Mouse (Mus musculus) c-Kit-positive CD71-negative TER-119-negative erythroid progenitor cells, embryonic 14.5 days (primary cell): ENCODE measurements around the gene Smarcal1.

Experiments used
- DNase-seq: peaks from one replicate; pipeline ENCODE4 v3.0.0-alpha.2; 2013; ENCODE audit warnings: low read depth

The Smarcal1 gene

GRCm38 (mm10) chr1:72582947-72583731 lies at the start of gene Smarcal1:
Smarcal1 (plus strand) TSS chr1:72583251.
- peak; percentile 89 for DNase-seq

DNA sequence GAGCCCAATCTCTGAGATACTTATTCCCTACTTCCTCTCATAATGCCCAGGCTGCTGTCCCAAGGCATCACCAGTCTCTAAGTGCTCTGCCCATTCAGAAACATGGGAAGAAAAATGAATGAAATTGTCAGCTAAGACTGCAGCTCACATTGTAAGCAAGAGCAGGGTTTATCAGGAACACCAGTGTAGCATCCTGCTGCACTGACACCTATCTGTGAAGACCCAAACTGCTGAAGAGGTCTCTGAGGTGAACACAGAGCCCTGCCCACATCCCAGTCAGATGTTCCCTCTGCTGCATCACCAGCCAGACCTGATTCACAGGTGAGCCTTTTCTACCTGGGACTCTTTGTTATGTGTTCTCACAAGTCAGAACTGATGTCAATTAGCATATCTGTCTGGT lies 49.6 kb upstream of the Smarcal1 start:
- no peak for DNase-seq

DNA sequence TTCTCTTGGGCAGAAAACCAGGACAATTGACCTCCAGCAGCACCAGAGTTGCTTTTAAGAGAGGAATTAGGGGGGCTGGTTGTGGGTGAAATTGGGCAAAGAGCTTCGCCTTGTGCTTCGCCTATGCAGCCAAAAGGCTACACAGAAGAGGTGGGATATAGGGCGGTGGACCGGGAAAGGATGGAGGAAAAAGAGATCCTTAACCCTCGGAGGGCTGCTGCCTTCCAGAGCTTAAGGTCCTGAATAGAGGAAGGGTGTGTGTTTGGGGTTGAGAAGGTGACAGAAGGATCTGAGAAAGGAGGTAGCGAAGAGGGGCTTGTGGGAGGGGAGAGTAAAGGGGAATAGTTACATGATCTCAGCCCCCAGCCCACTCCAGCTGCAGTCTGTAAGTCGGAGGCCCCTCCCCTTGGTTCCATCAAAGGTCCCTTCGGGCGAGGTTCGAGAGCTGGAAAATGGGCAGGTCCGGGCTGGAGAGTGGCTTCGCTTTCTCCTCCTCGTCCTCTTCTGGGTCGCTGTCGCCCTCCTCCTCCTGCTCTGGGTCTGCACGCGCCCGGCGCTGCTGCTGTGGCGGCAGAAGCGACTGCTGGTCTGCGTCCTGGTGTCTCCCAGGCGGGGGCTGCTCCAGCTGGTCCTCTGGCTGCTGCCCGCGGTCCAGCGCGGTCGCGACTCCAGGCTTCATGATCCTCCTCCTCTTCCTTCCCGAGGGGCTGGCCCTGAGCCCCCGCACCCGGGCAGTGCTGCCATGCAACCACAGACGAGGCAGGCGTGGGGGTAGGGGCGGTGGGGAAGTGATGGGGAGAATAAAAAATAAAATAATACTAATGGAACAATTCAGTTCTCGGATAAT lies 47.1 kb upstream of the Smarcal1 start:
- DNase-seq, result no peak

- peak; percentile 37 for DNase-seq
These were observed 46.3 kb upstream of the Smarcal1 start, which contains the start of gene March4 for GRCm38 (mm10) chr1:72536611-72537351. March4 (minus strand) TSS chr1:72536930.

- DNase-seq, result no peak
These were observed 44.8 kb upstream of the Smarcal1 start for GRCm38 (mm10) chr1:72538266-72538665.

GRCm38 (mm10) chr1:72550317-72550716 lies 32.7 kb upstream of the Smarcal1 start:
- DNase-seq, result no peak

- DNase-seq, result no peak
These were observed 26.6 kb upstream of the Smarcal1 start for GRCm38 (mm10) chr1:72556471-72556870.

DNA sequence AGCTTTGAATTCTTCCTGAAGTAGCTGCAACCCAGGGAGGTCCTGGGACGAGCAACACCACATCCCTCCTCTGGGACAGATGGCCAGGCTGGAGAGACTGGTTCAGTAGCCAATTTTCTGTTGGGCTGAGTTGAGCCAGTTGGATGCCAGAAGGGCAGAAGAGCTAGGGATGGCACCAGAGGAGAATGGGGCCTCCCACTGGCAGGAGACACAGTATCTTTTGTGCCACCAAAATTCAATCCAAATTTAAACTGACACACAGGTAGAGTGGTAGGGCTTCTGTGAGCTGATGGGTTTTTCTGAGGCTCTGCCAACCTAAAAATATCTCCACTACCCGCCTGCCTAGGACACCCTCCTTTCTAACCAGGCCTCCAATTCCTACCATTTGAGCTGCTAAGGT lies 24.4 kb upstream of the Smarcal1 start:
- DNase-seq, result no peak

- DNase-seq, result no peak
These were observed 18.6 kb upstream of the Smarcal1 start for GRCm38 (mm10) chr1:72564334-72564962.

GRCm38 (mm10) chr1:72567056-72567455 lies 16.0 kb upstream of the Smarcal1 start:
- DNase-seq, result no peak

DNA sequence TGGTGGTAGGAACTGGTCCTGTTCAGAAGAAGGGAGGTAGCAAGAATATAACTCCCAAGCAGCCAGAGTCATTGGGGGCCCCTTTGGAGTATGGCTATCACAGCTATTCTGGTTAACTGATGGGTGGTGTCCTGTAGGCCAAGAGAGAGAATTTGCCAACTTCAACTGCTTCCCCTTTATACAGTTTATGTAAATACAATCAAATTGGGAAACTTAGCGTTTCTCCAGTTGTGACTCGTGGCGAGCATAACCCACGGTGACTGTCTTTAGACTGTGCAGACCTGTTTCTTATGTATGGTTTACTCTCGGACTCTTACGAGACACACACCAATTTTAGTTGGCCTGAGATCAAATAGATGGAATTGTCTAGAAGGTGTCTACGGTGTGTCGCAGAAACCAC lies 14.3 kb upstream of the Smarcal1 start:
- no peak for DNase-seq

DNA sequence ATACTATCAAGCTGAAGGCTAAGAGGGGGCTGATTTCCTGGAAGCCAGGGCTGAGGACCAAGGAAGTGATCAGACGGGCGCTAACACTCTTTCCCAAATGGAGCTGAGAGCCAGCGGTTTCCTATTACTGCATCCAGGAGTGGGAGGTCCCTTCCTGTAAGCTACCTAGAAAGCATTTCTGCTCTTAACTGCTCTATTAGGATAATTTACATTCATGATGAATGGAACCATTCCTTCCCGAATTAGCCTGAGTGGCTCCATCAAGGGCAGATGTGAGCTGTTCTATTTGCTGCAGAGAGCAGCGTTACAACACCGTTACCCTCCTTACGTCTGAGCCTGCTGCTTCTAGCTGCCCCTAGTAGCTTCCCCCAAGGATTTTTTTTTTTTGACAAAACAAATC lies 9.0 kb upstream of the Smarcal1 start:
- DNase-seq, result no peak

DNA sequence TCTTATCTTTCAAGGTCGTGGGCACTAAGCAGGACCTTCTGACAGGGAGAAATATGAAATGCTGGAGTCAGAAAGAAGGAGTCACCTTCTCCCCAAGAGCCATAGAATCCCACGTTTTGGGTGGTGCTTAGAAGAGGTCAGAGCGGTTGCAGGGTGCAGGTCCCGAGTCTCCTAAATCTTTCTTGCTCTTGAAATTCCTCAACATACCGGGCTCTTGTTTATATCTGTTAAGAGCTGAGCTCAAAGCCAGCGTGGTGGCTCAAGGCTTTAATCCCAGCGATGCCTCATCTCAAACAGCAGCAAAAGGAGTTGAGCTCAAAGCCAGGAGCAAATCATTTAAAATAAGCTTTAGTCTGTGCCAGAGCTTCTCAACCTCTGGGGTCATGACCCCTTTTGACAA lies 8.4 kb upstream of the Smarcal1 start:
- no peak for DNase-seq

GRCm38 (mm10) chr1:72575121-72575520 lies 7.9 kb upstream of the Smarcal1 start:
- no peak for DNase-seq

DNA sequence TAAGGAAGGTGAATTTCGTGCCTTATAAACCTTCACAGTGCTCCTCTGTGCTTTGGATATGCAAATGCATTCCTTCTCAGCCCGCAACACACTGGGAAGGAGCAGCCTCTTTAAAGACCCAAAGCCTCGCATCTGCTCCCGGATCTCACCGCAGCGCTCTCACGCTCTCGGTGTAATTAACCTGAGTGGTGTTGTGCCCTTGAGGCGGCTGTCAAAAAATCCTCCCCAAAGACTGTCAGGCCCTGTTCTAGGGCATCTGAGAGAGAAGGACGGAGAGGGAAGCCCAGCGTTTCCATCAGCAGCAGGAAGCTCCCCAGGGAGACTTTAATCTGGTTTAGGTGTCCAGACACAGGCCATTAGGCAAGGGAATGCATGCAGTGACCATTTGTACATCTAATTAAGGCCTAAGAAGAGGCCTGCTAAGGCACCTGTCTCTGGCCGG lies 5.5 kb upstream of the Smarcal1 start:
- no peak for DNase-seq

DNA sequence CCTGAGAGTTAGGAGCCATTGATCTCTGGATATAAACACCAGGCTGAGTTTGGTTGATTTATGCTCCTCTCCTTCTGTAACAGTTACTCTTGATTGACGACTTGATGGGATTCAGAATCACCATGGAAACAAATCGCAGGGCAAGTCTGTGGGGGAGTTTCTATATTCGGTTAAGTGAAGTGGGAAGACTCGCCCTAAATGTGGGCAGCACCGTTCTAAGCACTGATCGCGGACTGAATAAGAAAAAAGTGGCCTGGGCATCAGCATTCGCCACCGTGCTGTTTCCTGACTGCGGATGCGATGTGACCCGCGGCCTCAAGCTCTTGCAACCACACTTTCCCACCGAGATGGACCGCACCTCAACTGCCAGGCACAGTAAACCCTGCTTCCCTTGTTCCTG lies 4.7 kb upstream of the Smarcal1 start:
- DNase-seq, result no peak

DNA sequence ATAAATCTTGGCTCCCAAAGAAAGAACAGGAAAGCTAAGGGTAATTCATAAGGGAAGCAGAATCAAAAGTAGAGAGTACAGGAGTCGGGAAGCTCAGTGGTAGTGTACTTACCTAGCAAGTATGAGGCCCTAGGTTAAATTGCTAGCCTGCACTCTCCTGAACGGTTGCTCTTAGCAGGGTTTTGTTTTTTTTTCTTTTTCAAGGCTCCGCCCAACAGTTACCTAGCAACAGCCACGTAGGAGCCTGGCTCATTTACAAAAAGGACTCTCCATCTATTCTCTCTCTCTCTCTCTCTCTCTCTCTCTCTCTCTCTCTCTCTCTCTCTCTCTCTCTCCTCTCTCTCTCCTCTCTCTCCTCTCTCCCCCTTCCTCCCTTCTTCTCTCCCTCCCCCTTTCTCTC lies 4.2 kb upstream of the Smarcal1 start:
- no peak for DNase-seq

GRCm38 (mm10) chr1:72583906-72584305 lies 855 bp downstream of the Smarcal1 start:
- DNase-seq, result no peak

- DNase-seq, result no peak
These were observed 3.2 kb downstream of the Smarcal1 start for GRCm38 (mm10) chr1:72585971-72586875.

DNA sequence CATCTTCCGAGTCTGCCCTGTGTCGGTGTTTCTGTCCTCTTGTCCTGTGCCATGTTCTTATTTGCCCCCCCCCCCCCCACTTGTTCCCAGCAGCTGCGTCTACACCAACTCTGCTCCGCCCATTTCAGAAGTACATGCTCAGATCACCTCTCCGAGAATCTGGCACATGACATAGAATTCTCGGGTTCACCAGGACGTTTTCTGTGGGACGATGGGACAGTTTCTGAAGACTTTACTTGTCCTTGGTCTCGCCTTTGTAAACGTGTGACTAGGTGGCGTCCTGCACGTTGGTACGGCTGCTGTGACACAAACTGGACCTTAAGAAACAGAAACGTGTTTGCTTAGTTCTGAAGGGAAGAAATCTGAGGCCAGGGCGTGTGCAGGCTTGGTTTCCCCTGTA lies 4.5 kb downstream of the Smarcal1 start:
- DNase-seq, result no peak

DNA sequence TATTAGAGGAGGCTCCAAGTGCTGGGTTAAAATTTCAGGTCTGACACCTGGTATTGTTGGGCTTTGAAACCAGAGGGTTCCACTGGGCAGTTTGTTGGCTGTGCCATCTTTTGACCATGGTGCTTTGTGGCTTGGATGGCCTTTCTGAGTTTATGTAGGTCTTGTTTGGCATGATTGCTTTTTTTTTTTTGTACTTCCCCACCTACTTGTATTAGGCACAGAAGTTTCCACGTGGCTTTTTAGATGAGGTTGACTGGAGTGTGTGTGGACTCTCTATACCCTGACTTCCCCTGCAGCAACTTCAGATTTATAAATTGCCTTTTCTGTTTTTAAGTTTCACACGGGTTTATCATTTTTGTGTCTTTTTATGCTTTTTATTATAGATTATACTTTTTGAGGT lies 5.7 kb downstream of the Smarcal1 start:
- DNase-seq, result no peak
